Mouse (Mus musculus): ENCODE measurements around the gene Gpkow. TPM values are rescaled to one million over a fixed set of nuclear protein-coding genes. Genes with fewer than 3 reads are reported as not detected.

Gene Gpkow
- total and polyA plus RNA-seq, 3 experiments: 23.4 to 539 (median 37.0) TPM

GRCm38 (mm10) chrX:7661086-7661485 lies 35.8 kb upstream of the Gpkow start:
- Histone ChIP-seq H3K36me3 (ENCODE audit: control insufficient read depth in 1 of 2, insufficient read depth in 2 of 2, low read length in 2 of 2) (no peaks in the 10 kb centered on the region), H3K79me2 (ENCODE audit: control insufficient read depth, insufficient read depth, low read length, poor library complexity) (no peaks in the 10 kb centered on the region; the same call in 1 of the 2 replicates), H3K4me1 (ENCODE audit: control insufficient read depth in 1 of 2, insufficient read depth in 2 of 2, low read length in 2 of 2) (peaks cover 0 to 6% of the 10 kb centered on the region in 2 experiments; a peak in 2 of 4 replicates), H3K27me3 (ENCODE audit: control insufficient read depth in 1 of 2, insufficient read depth in 2 of 2, low read length in 2 of 2) (peaks cover 2% of the 10 kb centered on the region in 2 experiments; a peak in 2 of 4 replicates), H3K9ac (ENCODE audit: control insufficient read depth, low read depth, low read length, poor library complexity, severe bottlenecking) (no peak overlapping the region), H3K4me3 (ENCODE audit: control insufficient read depth in 1 of 2, insufficient read depth in 1 of 2, low read depth in 2 of 2, low read length in 2 of 2) (no peak overlapping the region), H3K27ac (ENCODE audit: control insufficient read depth, low read depth, low read length) (no peak overlapping the region), H3K9me3 (replicated peaks; ENCODE audit: insufficient read depth, low read length) (no peaks in the 10 kb centered on the region)
- DNase-seq (ENCODE audit: low read depth, low spot score): no peak
- TF ChIP-seq MAFK (IDR thresholded peaks at IDR 0.05; ENCODE audit: borderline replicate concordance, low read depth, low read length): no peak
- TF ChIP-seq GABPA (IDR thresholded peaks at IDR 0.05; ENCODE audit: low read depth, low read length): no peak
- no peak for TF ChIP-seq EP300 (IDR thresholded peaks at IDR 0.05; ENCODE audit: low read depth in 1 of 2, low read length in 2 of 2)
- TF ChIP-seq CHD2 (IDR thresholded peaks at IDR 0.05; ENCODE audit: low read length): no peak
- TF ChIP-seq MYB (IDR thresholded peaks at IDR 0.05; ENCODE audit: low read depth, low read length): no peak
- TF ChIP-seq UBTF (IDR thresholded peaks at IDR 0.05; ENCODE audit: borderline replicate concordance, insufficient read depth, low read depth, low read length): no peak
- TF ChIP-seq ZMIZ1 (IDR thresholded peaks at IDR 0.05; ENCODE audit: low read depth, low read length): no peak
- no peak for TF ChIP-seq USF1 (IDR thresholded peaks at IDR 0.05; ENCODE audit: low read depth, low read length)

DNA sequence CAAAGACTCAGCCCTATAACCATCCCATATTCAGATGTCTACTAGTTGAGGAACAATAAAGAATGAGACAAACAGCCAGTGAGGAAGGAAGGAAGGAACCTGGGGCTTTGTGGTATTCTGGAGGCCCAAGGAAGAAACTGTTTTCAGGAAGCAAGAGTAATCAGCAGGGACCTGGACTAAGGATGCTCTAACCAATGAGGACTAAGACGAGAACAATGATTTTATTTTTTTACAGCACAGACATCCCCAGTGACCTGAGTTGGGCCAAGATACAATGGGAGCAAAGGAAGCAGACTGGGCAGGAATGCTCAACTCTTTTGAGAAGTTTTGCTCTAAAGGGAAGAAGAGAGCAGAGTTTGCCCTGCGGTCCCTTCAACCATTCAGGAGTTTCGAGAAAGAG lies 34.0 kb upstream of the Gpkow start:
- Histone ChIP-seq H3K27ac (ENCODE audit: control insufficient read depth, low read depth, low read length) (no peak overlapping the region), H3K27me3 (ENCODE audit: control insufficient read depth in 1 of 2, insufficient read depth in 2 of 2, low read length in 2 of 2) (no peaks in the 10 kb centered on the region), H3K9me3 (replicated peaks; ENCODE audit: insufficient read depth, low read length) (no peaks in the 10 kb centered on the region), H3K4me1 (ENCODE audit: control insufficient read depth in 1 of 2, insufficient read depth in 2 of 2, low read length in 2 of 2) (peaks cover 0 to 6% of the 10 kb centered on the region in 2 experiments; a peak in 2 of 4 replicates), H3K36me3 (ENCODE audit: control insufficient read depth in 1 of 2, insufficient read depth in 2 of 2, low read length in 2 of 2) (no peaks in the 10 kb centered on the region), H3K79me2 (ENCODE audit: control insufficient read depth, insufficient read depth, low read length, poor library complexity) (no peaks in the 10 kb centered on the region), H3K9ac (ENCODE audit: control insufficient read depth, low read depth, low read length, poor library complexity, severe bottlenecking) (no peak overlapping the region), H3K4me3 (ENCODE audit: control insufficient read depth in 1 of 2, insufficient read depth in 1 of 2, low read depth in 2 of 2, low read length in 2 of 2) (no peak overlapping the region)
- TF ChIP-seq BHLHE40 (IDR thresholded peaks at IDR 0.05; ENCODE audit: borderline replicate concordance, low read depth, low read length) (no peak), MEF2A (IDR thresholded peaks at IDR 0.05; ENCODE audit: extremely low read depth, insufficient replicate concordance, low read depth, low read length, poor library complexity, severe bottlenecking) (no peak), USF1 (IDR thresholded peaks at IDR 0.05; ENCODE audit: low read depth, low read length) (no peak), SIN3A (IDR thresholded peaks at IDR 0.05; ENCODE audit: low read length) (no peak), MAZ (IDR thresholded peaks at IDR 0.05; ENCODE audit: low read depth, low read length) (no peak), MYB (IDR thresholded peaks at IDR 0.05; ENCODE audit: low read depth, low read length) (no peak), POLR2AphosphoS5 (IDR thresholded peaks at IDR 0.05; ENCODE audit: borderline replicate concordance, low read depth, low read length) (no peak), ZC3H11A (IDR thresholded peaks at IDR 0.05; ENCODE audit: low read depth, low read length) (no peak), USF2 (IDR thresholded peaks at IDR 0.05; ENCODE audit: borderline replicate concordance in 1 of 2, insufficient read depth in 1 of 2, low read depth in 1 of 2, low read length in 2 of 2) (no peak)
- no peak for DNase-seq (ENCODE audit: low read depth, low spot score)

Data from MEL (cell line).